Mouse (Mus musculus): ENCODE measurements around the gene Aldh2.
A peak's percentile ranks its signal among the peaks of the same experiment; 100 is the strongest.
"Not testable (repeated sequence)": the region's sequence is repeated elsewhere in the genome, so short reads cannot be mapped to it uniquely, and the experiment has no call there.

Gene Aldh2

DNA sequence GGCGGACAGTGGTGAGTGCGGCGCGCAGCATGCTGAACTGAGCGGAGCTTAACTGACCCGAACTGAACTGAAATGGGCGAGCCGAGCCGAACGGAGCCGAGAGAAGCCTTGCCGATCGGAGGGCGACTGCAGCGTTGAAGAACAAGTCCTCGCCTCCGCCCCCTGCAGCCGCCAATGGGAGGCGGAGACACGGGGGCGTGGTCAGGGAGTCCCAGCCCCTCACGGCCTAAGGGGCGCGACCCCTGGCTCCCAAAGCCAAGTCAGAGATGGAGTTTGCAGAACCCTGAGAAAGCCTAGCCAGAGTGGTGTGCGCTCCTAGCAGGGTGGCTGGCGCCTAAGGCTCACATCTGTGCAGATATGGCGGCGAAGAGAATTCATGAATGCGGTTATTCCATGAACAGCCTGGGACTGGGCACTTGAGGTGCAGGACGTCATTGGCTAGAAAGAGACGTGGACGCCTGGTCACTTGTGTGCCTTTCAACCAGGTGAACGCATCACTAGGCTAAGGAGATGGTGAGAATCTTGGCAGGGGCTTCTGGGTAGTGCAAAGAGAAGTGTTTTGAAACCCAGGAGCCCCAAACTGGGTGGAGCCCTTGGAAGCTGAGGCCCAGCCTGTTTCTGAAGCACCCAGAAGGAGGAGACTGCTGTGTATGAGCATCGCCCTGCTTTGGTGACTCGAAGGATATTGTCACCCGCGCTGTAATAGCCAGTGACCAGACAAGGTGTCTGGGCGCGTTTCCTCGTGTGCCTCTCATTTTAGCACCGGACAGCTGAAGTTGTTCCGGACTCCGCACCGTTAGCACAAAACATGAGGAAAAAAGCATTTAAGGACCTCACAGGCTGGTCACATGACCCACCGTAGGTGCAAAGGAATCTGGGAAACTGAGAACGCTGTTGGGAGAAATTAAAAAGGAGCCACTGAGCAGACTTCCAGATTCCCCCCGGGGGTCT lies at the start of gene Aldh2:
Gene Aldh2 (minus strand): TSS at position 374 of the 951 bp plus-strand sequence.
- DNase-seq (ENCODE audit: low spot score in 2 of 2) = peak; percentile 69 to 77

DNA sequence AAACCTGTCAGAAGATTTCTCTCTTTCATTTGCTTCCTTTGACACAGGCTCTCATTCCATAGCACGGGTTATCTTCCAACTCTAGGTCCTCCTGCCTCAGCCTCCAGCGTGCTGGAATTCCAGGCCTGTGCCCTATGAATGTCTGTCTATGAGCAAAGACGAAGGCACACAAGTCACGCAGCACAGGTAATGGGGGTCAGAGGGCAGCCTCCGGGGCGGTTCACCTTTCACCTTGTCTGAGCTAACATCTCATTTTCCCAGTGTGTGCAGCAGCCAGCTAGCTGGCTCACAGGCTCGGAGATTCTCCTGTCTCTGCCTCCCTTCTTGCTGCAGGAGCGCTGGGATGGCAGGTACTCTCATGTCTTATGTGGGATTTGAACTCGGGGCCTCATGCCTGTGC lies 46.0 kb upstream of the Aldh2 start:
- no peak for DNase-seq (ENCODE audit: low spot score in 2 of 2)

DNA sequence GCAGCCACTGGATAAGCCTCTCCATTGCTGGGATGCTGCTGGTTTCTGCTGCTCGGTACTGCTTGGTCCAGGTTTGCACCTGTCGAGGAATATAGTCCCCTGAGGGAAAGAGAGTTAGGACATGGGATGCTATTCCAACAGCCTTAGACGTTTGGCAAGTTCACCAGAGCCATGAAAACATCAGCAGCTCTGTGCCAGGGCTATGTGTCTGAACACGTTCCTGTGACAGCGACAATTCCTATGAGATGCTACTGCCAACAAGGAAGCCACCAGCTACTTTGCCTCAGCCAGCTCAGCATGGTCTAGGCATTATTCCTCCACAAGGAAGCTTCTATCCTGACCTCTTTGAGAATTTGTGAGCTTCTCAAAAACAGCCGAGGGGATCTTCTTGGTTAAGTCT lies 43.7 kb upstream of the Aldh2 start:
- DNase-seq (ENCODE audit: low spot score in 2 of 2) = no peak

DNA sequence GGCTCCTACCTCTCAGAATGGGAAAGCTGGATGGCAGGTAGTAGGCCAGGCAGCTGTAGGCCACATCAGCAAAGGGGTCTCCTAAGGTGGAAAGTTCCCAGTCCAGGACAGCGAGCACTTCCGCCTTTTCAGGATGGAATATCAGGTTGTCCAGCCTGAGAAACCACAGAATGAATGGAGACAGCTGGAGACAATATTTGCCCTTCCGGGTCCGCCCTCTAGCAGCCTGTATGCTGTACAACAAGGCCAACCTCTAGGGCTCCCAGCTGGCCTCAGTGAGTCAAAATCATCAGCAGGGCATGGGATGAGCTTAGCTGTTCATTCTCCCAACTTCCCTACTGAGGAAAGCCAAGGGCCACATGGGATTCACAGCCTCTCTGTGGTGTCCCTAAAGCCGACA lies 41.0 kb upstream of the Aldh2 start:
- no peak for DNase-seq (ENCODE audit: low spot score in 2 of 2)

- DNase-seq (ENCODE audit: low spot score in 2 of 2) = no peak
Measured at GRCm38 (mm10) chr5:121632804-121633203, 39.2 kb upstream of the Aldh2 start.

- DNase-seq (ENCODE audit: low spot score in 2 of 2) = not testable (repeated sequence)
Measured at GRCm38 (mm10) chr5:121631106-121631647, 37.6 kb upstream of the Aldh2 start.

DNA sequence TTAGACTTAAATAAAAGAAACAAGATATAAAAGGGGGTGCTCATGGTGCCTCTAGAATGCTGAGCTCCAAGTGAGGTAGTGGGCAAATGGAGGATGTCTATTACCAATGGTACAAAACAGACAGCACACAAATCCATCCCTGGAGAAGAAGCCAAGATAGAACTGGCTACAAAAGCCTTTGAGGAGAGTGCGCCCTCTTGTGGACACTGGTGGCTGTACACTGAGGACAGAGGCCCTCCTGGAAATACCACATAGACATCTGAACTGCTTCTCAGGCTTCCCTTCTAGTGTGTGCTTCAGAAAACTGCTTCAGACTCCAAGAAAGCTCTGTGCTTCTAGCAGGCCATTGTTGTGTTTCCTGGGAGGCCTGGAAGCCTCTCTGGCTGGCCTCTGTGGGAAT lies 34.2 kb upstream of the Aldh2 start:
- DNase-seq (ENCODE audit: low spot score in 2 of 2) = peak in 1 of 2 experiments; percentile 40

GRCm38 (mm10) chr5:121623241-121623640 lies 29.6 kb upstream of the Aldh2 start:
- DNase-seq (ENCODE audit: low spot score in 2 of 2) = no peak

DNA sequence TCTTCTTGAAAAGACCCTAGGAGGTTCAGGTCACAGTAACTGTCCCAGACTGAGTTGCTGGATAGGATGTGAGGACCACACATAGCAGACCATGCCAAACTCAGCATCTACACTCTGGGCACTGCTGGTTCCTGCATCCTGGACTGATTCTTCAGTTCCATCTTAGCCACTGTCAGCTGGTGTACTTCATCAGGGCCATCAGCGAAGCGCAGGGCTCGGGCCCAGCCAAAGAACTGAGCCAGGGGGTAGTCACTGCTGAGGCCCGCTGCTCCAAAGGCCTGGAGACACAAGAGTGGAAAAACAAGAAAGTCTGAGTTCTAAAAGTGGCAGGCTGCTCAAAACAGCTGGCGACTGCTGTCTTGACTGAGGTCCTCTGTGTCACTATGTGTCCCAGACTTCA lies 27.5 kb upstream of the Aldh2 start:
- no peak for DNase-seq (ENCODE audit: low spot score in 2 of 2)

GRCm38 (mm10) chr5:121618592-121619513 lies 25.2 kb upstream of the Aldh2 start, which contains the start of gene Acad12:
Gene Acad12, minus strand, starts transcription at chr5:121618938.
- DNase-seq (ENCODE audit: low spot score in 2 of 2) = peak; percentile 44 to 70

DNA sequence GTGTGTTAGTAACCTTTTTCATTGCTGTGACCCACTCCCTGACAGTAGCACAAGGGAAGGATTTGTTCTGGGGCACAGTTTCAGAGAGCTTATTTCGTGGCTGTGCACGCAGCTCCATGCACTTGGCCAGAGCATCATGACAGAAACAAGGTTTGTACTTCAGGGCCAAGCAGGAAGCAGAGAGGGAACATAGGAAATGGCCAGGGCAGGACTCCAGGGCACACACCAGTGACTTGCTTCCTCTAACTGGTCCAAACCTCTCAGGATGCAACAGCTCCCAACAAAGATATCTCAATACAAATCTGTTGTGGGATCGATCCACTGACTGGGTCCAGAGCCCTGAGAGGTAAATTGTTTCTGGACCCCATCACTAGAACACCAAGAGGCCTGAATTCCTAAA lies 21.3 kb upstream of the Aldh2 start:
- DNase-seq (ENCODE audit: low spot score in 2 of 2) = not testable (repeated sequence)

DNA sequence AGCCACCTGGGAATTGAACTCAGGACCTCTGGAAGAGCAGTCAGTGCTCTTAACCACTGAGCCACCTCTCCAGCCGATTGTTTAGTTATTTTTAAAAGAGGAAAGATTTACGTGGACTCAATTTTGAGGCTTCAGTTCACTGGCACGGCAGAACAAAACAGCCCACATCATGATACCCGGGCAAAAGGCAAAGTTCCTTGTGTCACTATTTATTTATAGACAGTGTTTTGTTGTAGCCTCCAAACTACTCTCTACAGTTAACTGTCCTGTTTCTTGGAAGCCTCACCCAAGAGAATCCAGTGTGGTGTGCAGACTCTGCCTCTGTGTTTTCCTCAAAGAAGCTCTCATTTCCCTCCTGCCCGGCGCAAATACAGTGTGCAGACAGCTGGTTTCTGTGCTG lies 18.4 kb upstream of the Aldh2 start:
- DNase-seq (ENCODE audit: low spot score in 2 of 2) = no peak

- not testable (repeated sequence) for DNase-seq (ENCODE audit: low spot score in 2 of 2)
Measured at GRCm38 (mm10) chr5:121609556-121610135, 16.0 kb upstream of the Aldh2 start.

DNA sequence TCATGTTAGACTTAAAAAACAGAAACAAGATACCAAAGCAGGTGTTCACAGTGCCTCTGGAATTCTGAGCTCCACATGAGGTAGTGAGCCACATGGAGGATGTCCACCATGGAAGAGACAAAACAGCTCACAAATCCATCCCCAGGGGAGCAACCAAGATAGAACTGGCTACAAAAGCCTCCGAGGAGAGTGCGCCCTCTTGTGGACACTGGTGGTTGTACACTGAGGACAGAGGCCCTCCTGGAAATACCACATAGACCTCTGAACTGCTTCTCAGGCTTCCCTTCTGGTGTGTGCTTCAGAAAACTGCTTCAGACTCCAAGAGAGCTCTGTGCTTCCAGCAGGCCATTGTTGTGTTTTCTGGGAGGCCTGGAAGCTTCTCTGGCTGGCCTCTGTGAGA lies 12.5 kb upstream of the Aldh2 start:
- peak in 1 of 2 experiments; percentile 57 for DNase-seq (ENCODE audit: low spot score in 2 of 2)

GRCm38 (mm10) chr5:121603815-121604214 lies 10.2 kb upstream of the Aldh2 start:
- DNase-seq (ENCODE audit: low spot score in 2 of 2) = not testable (repeated sequence)

- peak; percentile 64 to 79 for DNase-seq (ENCODE audit: low spot score in 2 of 2)
Measured at GRCm38 (mm10) chr5:121601547-121602299, 8.1 kb upstream of the Aldh2 start.

GRCm38 (mm10) chr5:121598871-121599610 lies 5.4 kb upstream of the Aldh2 start:
- no peak for DNase-seq (ENCODE audit: low spot score in 2 of 2)

GRCm38 (mm10) chr5:121597991-121598537 lies 4.4 kb upstream of the Aldh2 start:
- no peak for DNase-seq (ENCODE audit: low spot score in 2 of 2)

GRCm38 (mm10) chr5:121597332-121597731 lies 3.7 kb upstream of the Aldh2 start:
- no peak for DNase-seq (ENCODE audit: low spot score in 2 of 2)

GRCm38 (mm10) chr5:121596226-121596625 lies 2.6 kb upstream of the Aldh2 start:
- DNase-seq (ENCODE audit: low spot score in 2 of 2) = no peak
